Mouse (Mus musculus) stomach, postnatal 0 days (tissue): ENCODE measurements around the gene Cep63.

Experiments used
- CTCF ChIP-seq: IDR thresholded peaks from 2 replicates; pipeline ENCODE4 v1.5.1; 2016; ENCODE audit warnings: antibody characterized with exemption, low read depth, mild to moderate bottlenecking, moderate library complexity
- EP300 ChIP-seq: optimal IDR thresholded peaks from 2 replicates; pipeline ENCODE3; 2016; ENCODE audit warnings: antibody characterized with exemption

- TF ChIP-seq CTCF (peak; percentile 31), EP300 (no peak)
Observed at GRCm38 (mm10) chr9:102558463-102558862, 67.9 kb downstream of the Cep63 start.
